Mouse (Mus musculus): Measurements from ENCODE around the gene Cib1.

Cib1 gene

GRCm38 (mm10) chr7:80233799-80234198, 1.2 kb upstream of the Cib1 start:
- DNase-seq (ENCODE audit: low read depth, low spot score), result no peak

GRCm38 (mm10) chr7:80231971-80232488, 583 bp downstream of the Cib1 start:
- DNase-seq (ENCODE audit: low read depth, low spot score), result no peak

GRCm38 (mm10) chr7:80230196-80230595, 2.4 kb downstream of the Cib1 start:
- no peak for DNase-seq (ENCODE audit: low read depth, low spot score)

- DNase-seq (ENCODE audit: low read depth, low spot score), result no peak
Observed at GRCm38 (mm10) chr7:80227065-80227464, 5.5 kb downstream of the Cib1 start.

GRCm38 (mm10) chr7:80221179-80221750, 11.3 kb downstream of the Cib1 start:
- no peak for DNase-seq (ENCODE audit: low read depth, low spot score)

- no peak for DNase-seq (ENCODE audit: low read depth, low spot score)
Observed at GRCm38 (mm10) chr7:80220237-80220797, 12.3 kb downstream of the Cib1 start.

- no peak for DNase-seq (ENCODE audit: low read depth, low spot score)
Observed at GRCm38 (mm10) chr7:80218666-80219065, 13.9 kb downstream of the Cib1 start.

GRCm38 (mm10) chr7:80216566-80216965, 16.0 kb downstream of the Cib1 start:
- DNase-seq (ENCODE audit: low read depth, low spot score), result no peak

GRCm38 (mm10) chr7:80215398-80215797, 17.2 kb downstream of the Cib1 start:
- DNase-seq (ENCODE audit: low read depth, low spot score), result peak; percentile 80

GRCm38 (mm10) chr7:80214459-80214858, 18.2 kb downstream of the Cib1 start:
- no peak for DNase-seq (ENCODE audit: low read depth, low spot score)

GRCm38 (mm10) chr7:80213604-80214003, 19.0 kb downstream of the Cib1 start:
- no peak for DNase-seq (ENCODE audit: low read depth, low spot score)

GRCm38 (mm10) chr7:80210982-80211381, 21.6 kb downstream of the Cib1 start:
- DNase-seq (ENCODE audit: low read depth, low spot score), result no peak

- DNase-seq (ENCODE audit: low read depth, low spot score), result peak; percentile 89
Observed at GRCm38 (mm10) chr7:80209669-80210068, 22.9 kb downstream of the Cib1 start.

GRCm38 (mm10) chr7:80208738-80209430, 23.7 kb downstream of the Cib1 start:
- DNase-seq (ENCODE audit: low read depth, low spot score), result peak; percentile 28

- DNase-seq (ENCODE audit: low read depth, low spot score), result peak; percentile 38
Observed at GRCm38 (mm10) chr7:80208026-80208642, 24.5 kb downstream of the Cib1 start.

- DNase-seq (ENCODE audit: low read depth, low spot score), result peak; percentile 37
Observed at GRCm38 (mm10) chr7:80207314-80207731, 25.3 kb downstream of the Cib1 start.

GRCm38 (mm10) chr7:80205705-80206589, 26.7 kb downstream of the Cib1 start:
- DNase-seq (ENCODE audit: low read depth, low spot score), result peak; percentile 44

- peak; percentile 68 for DNase-seq (ENCODE audit: low read depth, low spot score)
Observed at GRCm38 (mm10) chr7:80204961-80205360, 27.7 kb downstream of the Cib1 start.

- DNase-seq (ENCODE audit: low read depth, low spot score), result peak; percentile 81
Observed at GRCm38 (mm10) chr7:80204362-80204761, 28.3 kb downstream of the Cib1 start.

- peak; percentile 50 for DNase-seq (ENCODE audit: low read depth, low spot score)
Observed at GRCm38 (mm10) chr7:80203638-80204096, 28.9 kb downstream of the Cib1 start.

- DNase-seq (ENCODE audit: low read depth, low spot score), result no peak
Observed at GRCm38 (mm10) chr7:80202961-80203360, 29.7 kb downstream of the Cib1 start.
